Mouse (Mus musculus) brain, adult 2 months (tissue): ENCODE data around the gene Adcy4.

Experiments
- DNase-seq: peaks from one replicate; pipeline ENCODE4 v3.0.0; 2011; ENCODE audit warnings: low read depth, low spot score

Gene Adcy4

GRCm38 (mm10) chr14:55720666-55721065 lies 63.2 kb downstream of the Adcy4 start:
- no peak for DNase-seq

- peak; percentile 25 for DNase-seq
Measured at GRCm38 (mm10) chr14:55719737-55720136, 64.2 kb downstream of the Adcy4 start.
